Mouse (Mus musculus) kidney, postnatal 0 days (tissue): Measurements from ENCODE around the gene Grik4. TPM values are rescaled to one million over a fixed set of nuclear protein-coding genes. Genes with fewer than 3 reads are reported as not detected.
A peak's percentile ranks its signal among the peaks of the same experiment; 100 is the strongest.

ENCODE experiments used
- ATAC-seq: fragments of 200-750 bp; cut with Nextera tagmentation; replicated peaks from 2 replicates; pipeline ENCODE4 v1.8.0; 2017; ENCODE audit warnings: low read depth, moderate number of reproducible peaks, moderate TSS enrichment, moderate library complexity; ENCODE audit not compliant: low FRiP score
- DNase-seq: peaks from one replicate; pipeline ENCODE4 v3.0.0-alpha.2; 2016; ENCODE audit warnings: low spot score
- H3K27ac ChIP-seq: fragments of 300-500 bp; sonication (generic); 2 replicates; pipeline ENCODE4 v1.5.1; 2014; ENCODE audit warnings: mild to moderate bottlenecking
- H3K27me3 ChIP-seq: fragments of 300-500 bp; sonication (generic); 2 replicates; pipeline ENCODE4 v1.6.1; 2014; ENCODE audit warnings: low read length, mixed read lengths; ENCODE audit not compliant: insufficient read depth
- H3K36me3 ChIP-seq: fragments of 300-500 bp; sonication (generic); 2 replicates; pipeline ENCODE4 v1.6.1; 2014; ENCODE audit warnings: low read length, mixed read lengths; ENCODE audit not compliant: insufficient read depth
- H3K4me1 ChIP-seq: fragments of 300-500 bp; sonication (generic); replicated peaks from 2 replicates; pipeline ENCODE4 v1.6.1; 2014; ENCODE audit warnings: antibody characterized with exemption, low read length, mixed read lengths; ENCODE audit not compliant: insufficient read depth
- H3K4me2 ChIP-seq: fragments of 300-500 bp; sonication (generic); 2 replicates; pipeline ENCODE4 v1.6.1; 2014; ENCODE audit warnings: mild to moderate bottlenecking, low read length, moderate library complexity, mixed read lengths
- H3K4me3 ChIP-seq: fragments of 300-500 bp; sonication (generic); replicated peaks from 2 replicates; pipeline ENCODE4 v1.5.1; 2014; ENCODE audit warnings: low read depth, low read length
- H3K9ac ChIP-seq: fragments of 300-500 bp; sonication (generic); 2 replicates; pipeline ENCODE4 v1.6.1; 2014; ENCODE audit warnings: low read depth, low read length
- H3K9me3 ChIP-seq: fragments of 300-500 bp; sonication (generic); replicated peaks from 2 replicates; pipeline ENCODE4 v1.6.1; 2016; ENCODE audit warnings: low read length, inconsistent platforms, mixed read lengths
- CTCF ChIP-seq: IDR thresholded peaks from 2 replicates; pipeline ENCODE4 v1.5.1; 2016; ENCODE audit warnings: antibody characterized with exemption, low read depth, mild to moderate bottlenecking, moderate library complexity
- WGBS: fragments of 180-500 bp; shearing (Covaris S2); extraction: QIAGEN DNeasy Blood & Tissue Kit; methylation state at CpG from one replicate; pipeline ENCODE4 v1.1.7; 2014; 5-methylcytosine and 5-hydroxymethylcytosine counted together
- polyA plus RNA-seq: library from polyadenylated mRNA; unstranded; fragments of >200 nt; fragmentation: Nextera tagmentation; extraction: Ambion mirVana; gene quantifications from 2 replicates; pipeline ENCODE4 v1.2.1, GENCODE M21; 2015

Grik4 gene
- polyA plus RNA-seq, 1 experiment from 2014 or later: 2.0 TPM

DNA sequence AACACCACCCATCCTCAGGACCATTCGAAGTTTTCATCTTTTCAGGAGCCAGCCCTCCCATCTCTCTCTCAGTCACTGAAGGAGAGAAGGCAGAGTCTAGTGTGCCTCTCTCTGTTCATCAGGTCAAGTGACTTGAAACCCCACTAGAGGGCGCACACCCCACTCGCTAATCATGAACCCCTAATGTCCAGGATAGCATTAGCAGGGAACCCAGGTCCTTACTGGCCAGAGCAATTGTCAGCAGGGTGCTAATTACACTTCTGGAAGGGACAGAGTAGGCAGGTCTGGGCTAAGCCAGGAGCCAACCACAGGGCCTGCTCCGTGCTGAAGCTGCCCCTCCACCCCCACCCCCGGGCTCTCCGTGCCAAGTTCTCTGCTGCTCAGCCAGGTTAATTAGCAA lies 371.1 kb downstream of the Grik4 start:
- H3K4me3 ChIP-seq: no peak overlapping the region
- no peak overlapping the region for H3K9ac ChIP-seq
- peak; percentile 90 for DNase-seq
- whole genome bisulfite sequencing: 9% methylated on average over 6 of the region's 6 CpGs
- no peak overlapping the region for H3K4me2 ChIP-seq
- TF ChIP-seq CTCF: peak; percentile 91
- no peaks in the 10 kb centered on the region for H3K4me1 ChIP-seq
- H3K27ac ChIP-seq: no peak overlapping the region
- ATAC-seq: 0 out of 2 replicates have a peak, but pooled peaks have one; percentile 36
- H3K27me3 ChIP-seq: no peaks in the 10 kb centered on the region
- H3K9me3 ChIP-seq: no peaks in the 10 kb centered on the region
- H3K36me3 ChIP-seq: no peaks in the 10 kb centered on the region

DNA sequence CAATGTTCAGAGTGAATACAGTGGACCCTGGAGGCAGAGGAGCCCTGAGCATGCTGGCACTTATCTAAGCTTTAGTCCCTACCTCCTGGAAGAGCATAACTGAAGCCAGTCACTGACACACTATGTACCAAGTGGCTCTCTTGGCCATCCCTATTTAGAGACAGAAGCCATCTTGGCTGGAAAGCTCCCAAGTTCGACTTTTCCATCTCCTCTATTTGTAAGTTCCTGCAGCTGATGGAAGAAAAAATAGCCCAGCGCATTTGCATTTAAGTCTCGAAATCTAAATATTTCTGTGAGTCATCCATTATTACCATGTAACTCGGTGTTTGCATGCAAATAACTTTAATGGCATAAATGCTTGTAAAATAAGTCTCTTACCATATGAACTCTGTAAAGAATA lies 378.4 kb downstream of the Grik4 start:
- TF ChIP-seq CTCF: no peak
- WGBS: 89% methylated on average over 4 of the region's 4 CpGs
- Histone ChIP-seq H3K9me3 (no peaks in the 10 kb centered on the region), H3K9ac (no peak overlapping the region), H3K4me2 (no peak overlapping the region), H3K4me1 (no peaks in the 10 kb centered on the region), H3K27ac (no peak overlapping the region), H3K4me3 (no peak overlapping the region), H3K27me3 (no peaks in the 10 kb centered on the region), H3K36me3 (no peaks in the 10 kb centered on the region)
- ATAC-seq (no peak), DNase-seq (no peak)

DNA sequence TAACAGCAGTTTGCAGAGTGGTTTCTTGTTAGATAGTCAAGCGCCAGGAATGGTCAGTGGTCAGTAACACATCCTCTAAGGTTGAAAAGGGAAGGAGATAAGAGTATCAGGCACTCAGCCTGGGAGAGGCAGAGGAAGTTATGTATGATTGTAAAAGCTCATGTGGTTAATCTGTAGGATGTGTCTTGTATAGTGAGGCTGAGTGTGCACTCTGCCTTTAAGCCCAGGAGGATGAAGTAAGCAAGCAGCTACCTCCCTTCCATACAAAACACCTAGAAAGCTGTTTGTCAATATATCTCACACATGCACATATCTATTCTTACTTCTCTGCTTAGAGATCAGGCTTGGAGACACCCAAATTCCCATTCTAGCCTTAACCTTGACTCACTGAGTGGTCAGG lies 389.1 kb downstream of the Grik4 start:
- DNase-seq: no peak
- no peaks in the 10 kb centered on the region for H3K36me3 ChIP-seq
- no peak for TF ChIP-seq CTCF
- H3K4me2 ChIP-seq: no peak overlapping the region
- H3K4me3 ChIP-seq: no peak overlapping the region
- no peaks in the 10 kb centered on the region for H3K9me3 ChIP-seq
- H3K27ac ChIP-seq: no peak overlapping the region
- whole genome bisulfite sequencing: 97% methylated on average over 1 of the region's 1 CpGs
- ATAC-seq: no peak
- no peaks in the 10 kb centered on the region for H3K27me3 ChIP-seq
- no peak overlapping the region for H3K9ac ChIP-seq
- H3K4me1 ChIP-seq: no peaks in the 10 kb centered on the region

DNA sequence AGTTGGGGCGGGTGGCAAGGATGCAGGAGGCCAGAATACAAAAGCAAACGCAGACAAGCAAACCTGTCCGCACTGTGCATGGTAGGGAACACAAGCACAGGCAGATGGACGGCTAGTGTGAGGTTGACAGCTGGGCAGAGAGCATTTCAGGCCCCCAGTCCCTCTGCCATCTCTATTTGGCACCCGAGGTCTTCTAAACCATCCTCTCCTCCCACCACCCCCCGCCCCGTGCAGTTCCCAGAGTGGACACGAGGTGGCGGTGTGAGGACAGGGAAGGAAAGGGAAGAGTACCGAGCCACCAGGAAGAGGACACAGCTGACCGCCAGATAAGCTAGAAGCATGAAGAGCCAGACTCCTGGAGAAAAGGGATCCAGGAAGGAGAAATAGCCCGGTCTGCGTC lies 394.2 kb downstream of the Grik4 start:
- peak; percentile 85 for DNase-seq
- Histone ChIP-seq H3K27ac (no peak overlapping the region), H3K4me1 (no peaks in the 10 kb centered on the region), H3K36me3 (no peaks in the 10 kb centered on the region), H3K9ac (no peak overlapping the region), H3K4me2 (no peak overlapping the region), H3K4me3 (no peak overlapping the region), H3K9me3 (no peaks in the 10 kb centered on the region), H3K27me3 (no peaks in the 10 kb centered on the region)
- peak; percentile 96 for TF ChIP-seq CTCF
- 17% methylated on average over 13 of the region's 13 CpGs for WGBS
- no peak for ATAC-seq

DNA sequence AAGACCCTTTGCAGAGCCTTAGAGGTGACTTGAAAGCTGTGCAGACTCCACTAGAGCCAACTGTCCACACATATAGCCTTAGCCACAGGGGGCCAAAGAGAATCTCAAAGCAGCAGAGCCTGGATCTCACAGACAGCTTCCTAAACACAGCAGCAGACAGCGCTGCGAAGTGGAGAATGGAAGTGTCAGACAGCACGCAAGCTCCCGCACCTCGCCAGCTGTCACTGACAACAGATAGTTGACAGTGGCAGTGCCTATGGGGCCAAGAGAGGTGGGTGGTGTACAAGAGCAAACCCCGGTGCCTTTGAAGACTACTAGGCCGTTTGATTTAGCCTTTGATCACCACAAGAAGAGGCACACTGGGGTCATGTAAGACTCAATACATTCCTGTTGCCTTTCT lies 395.3 kb downstream of the Grik4 start:
- no peaks in the 10 kb centered on the region for H3K9me3 ChIP-seq
- WGBS: 41% methylated on average over 7 of the region's 7 CpGs
- TF ChIP-seq CTCF: no peak
- DNase-seq (no peak), ATAC-seq (no peak)
- H3K27ac ChIP-seq: no peak overlapping the region
- H3K36me3 ChIP-seq: no peaks in the 10 kb centered on the region
- no peak overlapping the region for H3K4me3 ChIP-seq
- H3K4me2 ChIP-seq: no peak overlapping the region
- H3K4me1 ChIP-seq: no peaks in the 10 kb centered on the region
- no peak overlapping the region for H3K9ac ChIP-seq
- no peaks in the 10 kb centered on the region for H3K27me3 ChIP-seq

DNA sequence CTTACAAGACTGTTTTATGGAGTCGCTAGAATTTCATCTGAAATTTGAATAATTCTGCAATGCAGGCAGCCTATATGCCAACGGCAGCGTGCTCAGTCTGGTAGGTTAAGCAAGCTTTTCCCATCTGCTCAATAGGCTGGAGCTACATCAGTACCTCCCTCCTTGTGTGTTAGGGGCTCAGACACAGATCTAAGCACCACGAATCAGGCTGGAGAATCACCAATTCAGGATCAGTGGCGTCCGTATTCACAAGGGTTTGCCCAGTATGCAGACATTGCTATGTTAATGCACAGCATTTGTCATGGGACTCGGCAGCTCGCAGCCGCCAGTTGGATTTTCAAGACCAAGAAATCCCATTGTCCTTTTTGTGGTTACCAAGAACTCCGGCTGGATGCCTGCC lies 399.8 kb downstream of the Grik4 start:
- Histone ChIP-seq H3K27ac (no peak overlapping the region), H3K9me3 (no peaks in the 10 kb centered on the region), H3K4me1 (no peaks in the 10 kb centered on the region), H3K36me3 (no peaks in the 10 kb centered on the region), H3K9ac (no peak overlapping the region), H3K4me2 (no peak overlapping the region), H3K4me3 (no peak overlapping the region), H3K27me3 (no peaks in the 10 kb centered on the region)
- TF ChIP-seq CTCF: no peak
- ATAC-seq (no peak), DNase-seq (no peak)
- WGBS: 93% methylated on average over 10 of the region's 10 CpGs

DNA sequence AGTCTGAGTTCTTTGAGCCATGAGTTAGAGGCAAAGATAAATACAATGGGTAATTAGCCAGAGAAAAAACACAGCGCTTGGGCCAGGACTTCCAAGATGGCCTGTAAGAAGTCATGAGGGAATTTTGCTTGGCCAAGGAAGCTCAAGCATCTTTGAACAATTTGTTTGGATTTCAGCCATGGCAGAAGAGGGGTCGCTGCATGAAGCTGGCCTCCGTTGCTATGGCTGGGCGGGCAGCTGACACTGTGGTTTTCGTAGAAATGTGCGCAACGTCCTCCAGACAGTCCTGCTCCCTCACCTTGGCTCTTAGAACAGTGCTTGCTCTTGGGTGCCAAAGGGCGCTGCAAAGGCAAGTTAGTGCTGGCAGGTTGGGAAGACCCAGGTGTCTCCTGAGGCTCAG lies 410.8 kb downstream of the Grik4 start:
- H3K27me3 ChIP-seq: no peaks in the 10 kb centered on the region
- no peak overlapping the region for H3K9ac ChIP-seq
- H3K4me3 ChIP-seq: no peak overlapping the region
- 60% methylated on average over 8 of the region's 8 CpGs for WGBS
- TF ChIP-seq CTCF: no peak
- H3K4me2 ChIP-seq: no peak overlapping the region
- H3K36me3 ChIP-seq: no peaks in the 10 kb centered on the region
- 0 out of 2 replicates have a peak, but pooled peaks cover 6% of the 10 kb centered on the region for H3K4me1 ChIP-seq
- no peaks in the 10 kb centered on the region for H3K9me3 ChIP-seq
- no peak for ATAC-seq
- no peak overlapping the region for H3K27ac ChIP-seq
- DNase-seq: no peak
